Mouse (Mus musculus) limb, embryonic 13.5 days (tissue): ENCODE measurements around the gene Irf2bp2. TPM values are rescaled to one million over a fixed set of nuclear protein-coding genes. Genes with fewer than 3 reads are reported as not detected.

Experiments
- ATAC-seq: fragments of 200-750 bp; cut with Nextera tagmentation; 2 replicates; pipeline ENCODE4 v1.8.0; 2017; ENCODE audit warnings: low read depth, moderate number of reproducible peaks, moderate TSS enrichment; ENCODE audit not compliant: low FRiP score
- H3K27ac ChIP-seq: fragments of 300-500 bp; sonication (generic); 2 replicates; pipeline ENCODE4 v1.5.1; 2015; ENCODE audit warnings: inconsistent platforms, mild to moderate bottlenecking, moderate library complexity
- H3K27me3 ChIP-seq: fragments of 300-500 bp; sonication (generic); 2 replicates; pipeline ENCODE4 v1.6.1; 2015; ENCODE audit warnings: mild to moderate bottlenecking, inconsistent platforms
- H3K36me3 ChIP-seq: fragments of 300-500 bp; sonication (generic); 2 replicates; pipeline ENCODE4 v1.6.1; 2015; ENCODE audit warnings: inconsistent platforms, mild to moderate bottlenecking, moderate library complexity
- H3K4me1 ChIP-seq: fragments of 300-500 bp; sonication (generic); 2 replicates; pipeline ENCODE4 v1.6.1; 2015; ENCODE audit warnings: inconsistent platforms
- H3K4me2 ChIP-seq: fragments of 300-500 bp; sonication (generic); replicated peaks from 2 replicates; pipeline ENCODE4 v1.6.1; 2015; ENCODE audit warnings: inconsistent platforms, mild to moderate bottlenecking, moderate library complexity
- H3K4me3 ChIP-seq: fragments of 300-500 bp; sonication (generic); 2 replicates; pipeline ENCODE4 v1.5.1; 2015; ENCODE audit warnings: moderate library complexity, mild to moderate bottlenecking, inconsistent platforms
- H3K9ac ChIP-seq: fragments of 300-500 bp; sonication (generic); 2 replicates; pipeline ENCODE4 v1.6.1; 2015; ENCODE audit warnings: mild to moderate bottlenecking, inconsistent platforms
- H3K9me3 ChIP-seq: fragments of 300-500 bp; sonication (generic); 2 replicates; pipeline ENCODE4 v1.6.1; 2016; ENCODE audit warnings: inconsistent platforms
- WGBS: fragments of 180-500 bp; shearing (Covaris S2); methylation state at CpG from one replicate; pipeline ENCODE4 v1.1.7; 2015; 5-methylcytosine and 5-hydroxymethylcytosine counted together
- polyA plus RNA-seq: library from polyadenylated mRNA; unstranded; fragments of >200 nt; fragmentation: Nextera tagmentation; extraction: Ambion mirVana; gene quantifications from 2 replicates; pipeline ENCODE4 v1.2.1, GENCODE M21; 2015

The Irf2bp2 gene
- polyA plus RNA-seq, 1 experiment from 2014 or later, result 11.6 TPM

GRCm38 (mm10) chr8:126557403-126557802, 36.4 kb downstream of the Irf2bp2 start:
- WGBS, result 23% methylated on average over 9 of the region's 9 CpGs
- Histone ChIP-seq H3K9me3 (no peaks in the 10 kb centered on the region), H3K27me3 (no peaks in the 10 kb centered on the region), H3K4me1 (peaks cover 12% of the 10 kb centered on the region), H3K4me2 (no peak overlapping the region), H3K36me3 (no peaks in the 10 kb centered on the region), H3K27ac (peak overlapping the region; percentile 29; the same call in 1 of the 2 replicates), H3K4me3 (no peak overlapping the region), H3K9ac (no peak overlapping the region)
- peak; percentile 36; the same call in 1 of the 2 replicates for ATAC-seq

- H3K4me2 ChIP-seq, result no peak overlapping the region
- 89% methylated on average over 5 of the region's 5 CpGs for WGBS
- H3K9ac ChIP-seq, result no peak overlapping the region
- H3K4me1 ChIP-seq, result peaks cover 12% of the 10 kb centered on the region
- no peak overlapping the region for H3K4me3 ChIP-seq
- no peaks in the 10 kb centered on the region for H3K36me3 ChIP-seq
- no peak for ATAC-seq
- H3K27me3 ChIP-seq, result no peaks in the 10 kb centered on the region
- H3K9me3 ChIP-seq, result no peaks in the 10 kb centered on the region
- H3K27ac ChIP-seq, result no peak overlapping the region; the same call in 1 of the 2 replicates
Observed at GRCm38 (mm10) chr8:126556691-126557090, 37.1 kb downstream of the Irf2bp2 start.

GRCm38 (mm10) chr8:126554741-126555140, 39.0 kb downstream of the Irf2bp2 start:
- H3K9ac ChIP-seq, result no peak overlapping the region
- no peaks in the 10 kb centered on the region for H3K36me3 ChIP-seq
- H3K27me3 ChIP-seq, result no peaks in the 10 kb centered on the region
- no peak for ATAC-seq
- H3K4me2 ChIP-seq, result no peak overlapping the region
- 87% methylated on average over 4 of the region's 4 CpGs for WGBS
- no peak overlapping the region for H3K4me3 ChIP-seq
- no peaks in the 10 kb centered on the region for H3K9me3 ChIP-seq
- H3K4me1 ChIP-seq, result peaks cover 12% of the 10 kb centered on the region
- H3K27ac ChIP-seq, result no peak overlapping the region

- Histone ChIP-seq H3K9ac (no peak overlapping the region), H3K4me2 (no peak overlapping the region), H3K9me3 (no peaks in the 10 kb centered on the region), H3K27me3 (no peaks in the 10 kb centered on the region), H3K4me3 (no peak overlapping the region), H3K4me1 (peaks cover under 1% of the 10 kb centered on the region; the same call in 1 of the 2 replicates), H3K27ac (no peak overlapping the region), H3K36me3 (no peaks in the 10 kb centered on the region)
- ATAC-seq, result no peak
- 84% methylated on average over 4 of the region's 4 CpGs for WGBS
Observed at GRCm38 (mm10) chr8:126551871-126552270, 41.9 kb downstream of the Irf2bp2 start.

GRCm38 (mm10) chr8:126550944-126551357, 42.8 kb downstream of the Irf2bp2 start:
- no peak overlapping the region for H3K27ac ChIP-seq

GRCm38 (mm10) chr8:126547841-126548240, 45.9 kb downstream of the Irf2bp2 start:
- no peaks in the 10 kb centered on the region for H3K9me3 ChIP-seq
- no peak for ATAC-seq
- no peaks in the 10 kb centered on the region for H3K36me3 ChIP-seq
- no peak overlapping the region for H3K27ac ChIP-seq
- no peak overlapping the region for H3K4me3 ChIP-seq
- no peak overlapping the region for H3K4me2 ChIP-seq
- 62% methylated on average over 3 of the region's 3 CpGs for WGBS
- no peak overlapping the region for H3K9ac ChIP-seq
- H3K4me1 ChIP-seq, result no peaks in the 10 kb centered on the region
- H3K27me3 ChIP-seq, result no peaks in the 10 kb centered on the region

More at GRCm38 (mm10) chr8:126550944-126551357, 42.8 kb downstream of the Irf2bp2 start:
- 71% methylated on average over 5 of the region's 5 CpGs for WGBS
- H3K9ac ChIP-seq, result no peak overlapping the region
- H3K27me3 ChIP-seq, result no peaks in the 10 kb centered on the region
- no peaks in the 10 kb centered on the region for H3K4me1 ChIP-seq
- no peak overlapping the region for H3K4me2 ChIP-seq
- no peaks in the 10 kb centered on the region for H3K9me3 ChIP-seq
- no peaks in the 10 kb centered on the region for H3K36me3 ChIP-seq
- no peak overlapping the region for H3K4me3 ChIP-seq
- no peak for ATAC-seq

- no peaks in the 10 kb centered on the region for H3K4me1 ChIP-seq
- H3K27ac ChIP-seq, result no peak overlapping the region
- no peak overlapping the region for H3K9ac ChIP-seq
- H3K4me2 ChIP-seq, result no peak overlapping the region
- H3K36me3 ChIP-seq, result no peaks in the 10 kb centered on the region
- 87% methylated on average over 4 of the region's 4 CpGs for WGBS
- H3K9me3 ChIP-seq, result no peaks in the 10 kb centered on the region
- H3K4me3 ChIP-seq, result no peak overlapping the region
- H3K27me3 ChIP-seq, result no peaks in the 10 kb centered on the region
- ATAC-seq, result no peak
Observed at GRCm38 (mm10) chr8:126547361-126547760, 46.4 kb downstream of the Irf2bp2 start.

- Histone ChIP-seq H3K4me2 (no peak overlapping the region), H3K4me1 (no peaks in the 10 kb centered on the region), H3K4me3 (no peak overlapping the region), H3K9me3 (no peaks in the 10 kb centered on the region), H3K27ac (no peak overlapping the region), H3K27me3 (no peaks in the 10 kb centered on the region), H3K9ac (no peak overlapping the region), H3K36me3 (no peaks in the 10 kb centered on the region)
- ATAC-seq, result no peak
- 80% methylated on average over 1 of the region's 1 CpGs for WGBS
Observed at GRCm38 (mm10) chr8:126546480-126546879, 47.3 kb downstream of the Irf2bp2 start.

- H3K9ac ChIP-seq, result no peak overlapping the region
Observed at GRCm38 (mm10) chr8:126543407-126543806, 50.4 kb downstream of the Irf2bp2 start.

GRCm38 (mm10) chr8:126542757-126543156, 51.0 kb downstream of the Irf2bp2 start:
- 64% methylated on average over 5 of the region's 5 CpGs for WGBS
- H3K9me3 ChIP-seq, result no peaks in the 10 kb centered on the region
- H3K27me3 ChIP-seq, result no peaks in the 10 kb centered on the region
- no peak overlapping the region for H3K4me3 ChIP-seq
- H3K36me3 ChIP-seq, result no peaks in the 10 kb centered on the region
- H3K4me2 ChIP-seq, result no peak overlapping the region
- ATAC-seq, result no peak
- H3K27ac ChIP-seq, result no peak overlapping the region
- no peak overlapping the region for H3K9ac ChIP-seq
- H3K4me1 ChIP-seq, result peaks cover 26% of the 10 kb centered on the region

More at GRCm38 (mm10) chr8:126543407-126543806, 50.4 kb downstream of the Irf2bp2 start:
- H3K4me1 ChIP-seq, result peaks cover 20% of the 10 kb centered on the region
- H3K36me3 ChIP-seq, result no peaks in the 10 kb centered on the region
- no peaks in the 10 kb centered on the region for H3K27me3 ChIP-seq
- H3K4me3 ChIP-seq, result no peak overlapping the region
- no peaks in the 10 kb centered on the region for H3K9me3 ChIP-seq
- 79% methylated on average over 8 of the region's 8 CpGs for WGBS
- no peak for ATAC-seq
- H3K27ac ChIP-seq, result peak overlapping the region; percentile 10; the same call in 1 of the 2 replicates
- H3K4me2 ChIP-seq, result no peak overlapping the region

GRCm38 (mm10) chr8:126542090-126542689, 51.6 kb downstream of the Irf2bp2 start:
- WGBS, result 76% methylated on average over 10 of the region's 10 CpGs
- no peak overlapping the region for H3K4me3 ChIP-seq
- peaks cover 32% of the 10 kb centered on the region for H3K4me1 ChIP-seq
- H3K27me3 ChIP-seq, result no peaks in the 10 kb centered on the region
- no peak for ATAC-seq
- H3K4me2 ChIP-seq, result no peak overlapping the region
- H3K9ac ChIP-seq, result no peak overlapping the region
- no peaks in the 10 kb centered on the region for H3K36me3 ChIP-seq
- H3K27ac ChIP-seq, result no peak overlapping the region
- H3K9me3 ChIP-seq, result no peaks in the 10 kb centered on the region

- Histone ChIP-seq H3K4me1 (peaks cover 49% of the 10 kb centered on the region), H3K4me2 (no peak overlapping the region), H3K36me3 (no peaks in the 10 kb centered on the region), H3K27ac (no peak overlapping the region), H3K27me3 (no peaks in the 10 kb centered on the region), H3K4me3 (no peak overlapping the region), H3K9me3 (no peaks in the 10 kb centered on the region), H3K9ac (no peak overlapping the region)
- ATAC-seq, result no peak
- WGBS, result 88% methylated on average over 5 of the region's 5 CpGs
Observed at GRCm38 (mm10) chr8:126540298-126540697, 53.5 kb downstream of the Irf2bp2 start.
